Mouse (Mus musculus): ENCODE results near the gene Tbc1d4.

Tbc1d4 gene

DNA sequence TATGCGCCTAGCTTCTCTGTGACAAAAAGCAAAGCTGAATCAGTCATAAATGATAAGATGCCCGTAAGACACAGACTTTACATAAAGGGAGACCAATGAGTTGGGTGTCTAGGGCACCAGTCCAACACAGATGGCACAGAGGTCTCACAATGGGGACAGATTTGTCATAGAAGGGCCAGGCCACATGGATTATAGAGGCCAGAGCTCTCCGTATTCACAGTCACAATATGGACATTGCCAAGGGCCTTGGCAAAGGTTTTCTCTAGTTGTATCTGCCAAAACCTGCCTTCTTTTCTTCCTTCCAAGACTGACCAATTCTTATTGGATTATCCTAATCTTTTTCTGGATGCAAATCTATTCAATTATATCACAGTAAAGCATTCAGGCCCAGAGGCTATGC lies 171.1 kb downstream of the Tbc1d4 start:
- in situ Hi-C loops (cut with MboI, MseI), result no loop called here

DNA sequence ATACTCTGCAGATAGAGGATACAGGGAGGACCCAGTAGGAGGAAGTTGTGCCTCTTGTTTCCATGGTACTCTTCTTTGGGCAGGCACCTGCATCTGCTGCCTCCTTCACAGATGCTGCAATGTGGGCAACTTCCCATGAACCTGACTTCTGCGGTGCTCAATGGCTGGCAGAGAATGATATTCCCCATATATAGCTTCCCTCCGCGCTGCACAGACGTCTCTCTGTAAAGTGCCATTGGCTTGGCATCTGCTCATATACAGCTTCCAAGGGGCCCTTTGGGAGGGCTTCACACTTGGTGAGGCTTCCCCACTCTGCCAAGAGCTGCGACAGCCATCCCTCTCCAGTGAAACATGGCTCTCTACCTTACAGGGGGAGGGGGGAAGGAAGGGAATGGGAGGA lies 178.5 kb downstream of the Tbc1d4 start:
- in situ Hi-C loops (cut with MboI, MseI), result no loop called here

DNA sequence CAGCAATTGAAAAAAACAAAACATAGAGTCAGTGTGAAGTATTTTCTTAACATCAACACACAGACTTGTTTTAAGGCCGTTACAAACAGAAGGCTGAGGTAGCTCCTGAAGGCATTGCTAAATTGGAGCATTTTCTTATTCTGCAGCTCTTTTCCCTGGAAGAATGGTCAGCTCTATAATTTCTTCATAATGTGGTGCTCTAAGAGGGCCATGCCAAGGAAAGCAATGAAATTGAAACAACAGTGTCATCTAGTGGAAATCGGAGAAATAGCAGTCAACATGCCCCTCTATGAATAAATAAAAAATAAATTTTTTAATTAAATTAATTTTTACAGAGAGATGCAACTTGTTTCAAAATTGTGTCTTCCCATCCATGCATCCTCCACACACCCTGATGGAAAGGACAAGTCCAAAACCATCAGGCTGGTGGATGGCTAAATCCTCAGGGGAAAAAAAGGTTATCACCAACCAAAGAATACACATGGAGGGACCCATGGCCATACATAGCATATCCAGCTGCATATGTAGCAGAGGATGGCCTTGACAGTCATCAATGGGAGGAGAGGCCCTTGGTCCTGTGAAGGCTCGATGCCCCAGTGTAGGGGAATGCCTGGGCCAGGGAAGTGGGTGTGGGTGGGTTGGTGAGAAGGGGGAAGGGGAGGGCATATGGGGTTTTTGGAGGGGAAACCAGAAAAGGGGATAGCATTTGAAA lies 180.0 kb downstream of the Tbc1d4 start:
- in situ Hi-C loops (cut with MboI, MseI), result no loop called here

DNA sequence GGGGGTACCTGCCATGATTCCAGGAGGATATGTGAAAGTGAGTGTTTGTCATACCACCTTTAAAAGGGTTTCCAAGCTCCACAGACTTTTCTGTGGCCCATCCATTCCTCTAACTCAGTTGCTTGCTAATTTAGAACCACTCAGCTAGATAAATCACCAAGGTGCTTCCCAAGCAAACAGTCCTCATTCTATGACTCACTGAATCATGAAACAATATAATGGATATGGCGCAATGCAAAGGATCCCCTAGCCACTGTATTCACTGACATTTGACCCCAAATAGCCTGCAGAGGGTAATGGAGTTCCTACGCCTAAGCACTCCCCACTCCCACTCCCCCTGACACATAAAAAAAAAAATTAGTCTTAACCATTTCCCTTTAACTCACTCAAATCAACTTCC lies 191.3 kb downstream of the Tbc1d4 start:
- in situ Hi-C loops (cut with MboI, MseI), result no loop called here
